Mouse (Mus musculus) spleen, adult 2 months (tissue): ENCODE measurements around the gene Adam23.

Experiments
- CTCF ChIP-seq: fragments of 200-500 bp; IDR thresholded peaks from 2 replicates; pipeline ENCODE4 v1.5.1; 2011; ENCODE audit warnings: mild to moderate bottlenecking, inconsistent platforms; ENCODE audit not compliant: insufficient read depth, insufficient read length, insufficient replicate concordance; ENCODE audit errors: extremely low read depth
- POLR2A ChIP-seq: fragments of 200-500 bp; IDR thresholded peaks from 2 replicates; pipeline ENCODE4 v1.6.1; 2011; ENCODE audit warnings: low read depth, low read length, inconsistent platforms

DNA sequence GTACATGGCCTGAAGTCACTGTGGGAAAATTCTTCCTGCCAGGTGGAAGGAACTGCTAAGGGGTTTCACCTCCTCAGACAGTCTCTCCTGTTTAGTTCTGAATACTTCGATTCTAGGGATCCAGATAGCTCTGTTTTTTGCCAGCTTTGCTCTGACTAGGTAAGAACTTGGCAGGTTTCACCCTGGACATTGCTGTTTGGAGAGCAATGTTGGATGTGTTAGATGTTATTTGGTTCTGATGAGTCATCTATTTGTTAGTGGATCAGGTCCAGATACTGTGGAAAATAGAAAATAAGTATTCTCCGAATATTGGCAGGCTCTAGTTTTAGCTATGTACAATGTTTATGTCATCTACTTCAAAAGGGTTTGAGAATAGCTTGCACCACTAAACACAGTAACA, 41.0 kb downstream of the Adam23 start:
- TF ChIP-seq POLR2A (no peak), CTCF (no peak)
